Mouse (Mus musculus): ENCODE results near the gene Rfng.

- TF ChIP-seq CTCF (conservative IDR thresholded peaks at IDR 0.05; ENCODE audit: insufficient read depth, insufficient read length, low read depth, low read length) = no peak
- TF ChIP-seq POLR2A (IDR thresholded peaks at IDR 0.05; ENCODE audit: low read depth, low read length) = no peak
Observed at GRCm38 (mm10) chr11:120768206-120768605, 15.8 kb downstream of the Rfng start.
